Mouse (Mus musculus): ENCODE data around the gene Fam83c. TPM values are rescaled to one million over a fixed set of nuclear protein-coding genes. Genes with fewer than 3 reads are reported as not detected.

Fam83c gene
- polyA plus RNA-seq, 1 experiment from 2014 or later = 0.31 TPM

- no peaks in the 10 kb centered on the region for H3K4me1 ChIP-seq (replicated peaks; ENCODE audit: control insufficient read depth, insufficient read depth, low read length)
- no peak for ATAC-seq
- H3K36me3 ChIP-seq (ENCODE audit: control insufficient read depth, insufficient read depth) = no peaks in the 10 kb centered on the region
- no peak overlapping the region for H3K4me3 ChIP-seq (ENCODE audit: low read depth, low read length)
- WGBS = 79% methylated on average over 12 of the region's 12 CpGs
- H3K27me3 ChIP-seq (replicated peaks; ENCODE audit: control insufficient read depth, insufficient read depth, low read length) = no peaks in the 10 kb centered on the region
- H3K4me2 ChIP-seq (replicated peaks; ENCODE audit: low read depth) = no peak overlapping the region
- no peak overlapping the region for H3K27ac ChIP-seq (ENCODE audit: low read depth, low read length)
- H3K9ac ChIP-seq (ENCODE audit: low read depth, low read length) = no peak overlapping the region
- TF ChIP-seq CTCF (IDR thresholded peaks at IDR 0.05; ENCODE audit: low read depth) = no peak
- H3K9me3 ChIP-seq (ENCODE audit: control insufficient read depth) = no peaks in the 10 kb centered on the region
These were observed 39.8 kb downstream of the Fam83c start for GRCm38 (mm10) chr2:155794674-155795445.

- no peaks in the 10 kb centered on the region; the same call in 1 of the 2 replicates for H3K27me3 ChIP-seq (replicated peaks; ENCODE audit: control insufficient read depth, insufficient read depth, low read length)
- no peak overlapping the region for H3K4me2 ChIP-seq (replicated peaks; ENCODE audit: low read depth)
- H3K4me3 ChIP-seq (ENCODE audit: low read depth, low read length) = no peak overlapping the region
- H3K27ac ChIP-seq (ENCODE audit: low read depth, low read length) = no peak overlapping the region
- 42% methylated on average over 12 of the region's 12 CpGs for WGBS
- ATAC-seq = no peak
- no peaks in the 10 kb centered on the region for H3K4me1 ChIP-seq (replicated peaks; ENCODE audit: control insufficient read depth, insufficient read depth, low read length)
- H3K9me3 ChIP-seq (ENCODE audit: control insufficient read depth) = no peaks in the 10 kb centered on the region
- no peak overlapping the region for H3K9ac ChIP-seq (ENCODE audit: low read depth, low read length)
- TF ChIP-seq CTCF (IDR thresholded peaks at IDR 0.05; ENCODE audit: low read depth) = no peak
- H3K36me3 ChIP-seq (ENCODE audit: control insufficient read depth, insufficient read depth) = no peaks in the 10 kb centered on the region
These were observed 41.8 kb downstream of the Fam83c start for GRCm38 (mm10) chr2:155792899-155793298.

- H3K4me3 ChIP-seq (ENCODE audit: low read depth, low read length) = no peak overlapping the region
- H3K27ac ChIP-seq (ENCODE audit: low read depth, low read length) = no peak overlapping the region
- no peak overlapping the region for H3K9ac ChIP-seq (ENCODE audit: low read depth, low read length)
- H3K4me2 ChIP-seq (replicated peaks; ENCODE audit: low read depth) = no peak overlapping the region
- no peaks in the 10 kb centered on the region; the same call in 1 of the 2 replicates for H3K27me3 ChIP-seq (replicated peaks; ENCODE audit: control insufficient read depth, insufficient read depth, low read length)
- no peaks in the 10 kb centered on the region for H3K36me3 ChIP-seq (ENCODE audit: control insufficient read depth, insufficient read depth)
- no peaks in the 10 kb centered on the region for H3K9me3 ChIP-seq (ENCODE audit: control insufficient read depth)
- ATAC-seq = no peak
- 59% methylated on average over 18 of the region's 18 CpGs for WGBS
- TF ChIP-seq CTCF (IDR thresholded peaks at IDR 0.05; ENCODE audit: low read depth) = no peak
- H3K4me1 ChIP-seq (replicated peaks; ENCODE audit: control insufficient read depth, insufficient read depth, low read length) = no peaks in the 10 kb centered on the region
These were observed 46.4 kb downstream of the Fam83c start for GRCm38 (mm10) chr2:155787949-155788931.

GRCm38 (mm10) chr2:155786905-155787304 is 47.7 kb downstream of the Fam83c start:
- Histone ChIP-seq H3K4me1 (replicated peaks; ENCODE audit: control insufficient read depth, insufficient read depth, low read length) (no peaks in the 10 kb centered on the region), H3K9ac (ENCODE audit: low read depth, low read length) (no peak overlapping the region), H3K9me3 (ENCODE audit: control insufficient read depth) (no peaks in the 10 kb centered on the region), H3K4me3 (ENCODE audit: low read depth, low read length) (no peak overlapping the region), H3K27ac (ENCODE audit: low read depth, low read length) (no peak overlapping the region), H3K27me3 (replicated peaks; ENCODE audit: control insufficient read depth, insufficient read depth, low read length) (no peaks in the 10 kb centered on the region; the same call in 1 of the 2 replicates), H3K4me2 (replicated peaks; ENCODE audit: low read depth) (no peak overlapping the region), H3K36me3 (ENCODE audit: control insufficient read depth, insufficient read depth) (no peaks in the 10 kb centered on the region)
- TF ChIP-seq CTCF (IDR thresholded peaks at IDR 0.05; ENCODE audit: low read depth) = no peak
- ATAC-seq = no peak
- WGBS = 63% methylated on average over 5 of the region's 5 CpGs

- no peak overlapping the region for H3K9ac ChIP-seq (ENCODE audit: low read depth, low read length)
- ATAC-seq = no peak
- TF ChIP-seq CTCF (IDR thresholded peaks at IDR 0.05; ENCODE audit: low read depth) = no peak
- H3K4me2 ChIP-seq (replicated peaks; ENCODE audit: low read depth) = no peak overlapping the region
- no peak overlapping the region for H3K27ac ChIP-seq (ENCODE audit: low read depth, low read length)
- 75% methylated on average over 6 of the region's 6 CpGs for WGBS
- H3K4me1 ChIP-seq (replicated peaks; ENCODE audit: control insufficient read depth, insufficient read depth, low read length) = no peaks in the 10 kb centered on the region
- no peaks in the 10 kb centered on the region for H3K36me3 ChIP-seq (ENCODE audit: control insufficient read depth, insufficient read depth)
- H3K27me3 ChIP-seq (replicated peaks; ENCODE audit: control insufficient read depth, insufficient read depth, low read length) = no peaks in the 10 kb centered on the region; the same call in 1 of the 2 replicates
- H3K9me3 ChIP-seq (ENCODE audit: control insufficient read depth) = no peaks in the 10 kb centered on the region
- no peak overlapping the region for H3K4me3 ChIP-seq (ENCODE audit: low read depth, low read length)
These were observed 50.1 kb downstream of the Fam83c start for GRCm38 (mm10) chr2:155784534-155784933.

GRCm38 (mm10) chr2:155779506-155779905 is 55.1 kb downstream of the Fam83c start:
- no peak for TF ChIP-seq CTCF (IDR thresholded peaks at IDR 0.05; ENCODE audit: low read depth)
- H3K9ac ChIP-seq (ENCODE audit: low read depth, low read length) = no peak overlapping the region
- no peaks in the 10 kb centered on the region for H3K4me1 ChIP-seq (replicated peaks; ENCODE audit: control insufficient read depth, insufficient read depth, low read length)
- 86% methylated on average over 3 of the region's 3 CpGs for WGBS
- no peak overlapping the region for H3K27ac ChIP-seq (ENCODE audit: low read depth, low read length)
- no peak for ATAC-seq
- no peaks in the 10 kb centered on the region for H3K9me3 ChIP-seq (ENCODE audit: control insufficient read depth)
- H3K4me3 ChIP-seq (ENCODE audit: low read depth, low read length) = no peak overlapping the region
- H3K36me3 ChIP-seq (ENCODE audit: control insufficient read depth, insufficient read depth) = no peaks in the 10 kb centered on the region
- peaks cover 19% of the 10 kb centered on the region for H3K27me3 ChIP-seq (replicated peaks; ENCODE audit: control insufficient read depth, insufficient read depth, low read length)
- no peak overlapping the region for H3K4me2 ChIP-seq (replicated peaks; ENCODE audit: low read depth)
